Mouse (Mus musculus) liver, adult (tissue): ENCODE measurements around the gene Zfp451.

Experiments used
- GATA4 ChIP-seq: IDR thresholded peaks from 2 replicates; pipeline ENCODE4 v1.6.1; 2014; ENCODE audit warnings: mild to moderate bottlenecking, low read length; ENCODE audit not compliant: insufficient replicate concordance

Gene Zfp451

GRCm38 (mm10) chr1:33813868-33814794 lies at the start of gene Zfp451:
TSS of gene Zfp451 (minus strand) at chr1:33814595.
- peak; percentile 25; the same call in 1 of the 2 replicates for TF ChIP-seq GATA4

- no peak for TF ChIP-seq GATA4
These were observed 32.4 kb upstream of the Zfp451 start for GRCm38 (mm10) chr1:33846807-33847206.

- no peak for TF ChIP-seq GATA4
These were observed 29.4 kb upstream of the Zfp451 start for GRCm38 (mm10) chr1:33843823-33844222.

- no peak for TF ChIP-seq GATA4
These were observed 16.2 kb upstream of the Zfp451 start for GRCm38 (mm10) chr1:33830586-33830985.

GRCm38 (mm10) chr1:33817931-33818330 lies 3.5 kb upstream of the Zfp451 start:
- no peak for TF ChIP-seq GATA4

- TF ChIP-seq GATA4: no peak
These were observed 914 bp downstream of the Zfp451 start for GRCm38 (mm10) chr1:33813495-33813867.

- no peak for TF ChIP-seq GATA4
These were observed 11.1 kb downstream of the Zfp451 start for GRCm38 (mm10) chr1:33803323-33803722.

- no peak for TF ChIP-seq GATA4
These were observed 14.8 kb downstream of the Zfp451 start for GRCm38 (mm10) chr1:33799620-33800019.

GRCm38 (mm10) chr1:33788493-33788892 lies 25.9 kb downstream of the Zfp451 start:
- no peak for TF ChIP-seq GATA4

GRCm38 (mm10) chr1:33788072-33788471 lies 26.3 kb downstream of the Zfp451 start:
- TF ChIP-seq GATA4: no peak

- no peak for TF ChIP-seq GATA4
These were observed 29.8 kb downstream of the Zfp451 start for GRCm38 (mm10) chr1:33784561-33784960.

- no peak for TF ChIP-seq GATA4
These were observed 38.2 kb downstream of the Zfp451 start for GRCm38 (mm10) chr1:33776175-33776611.

- TF ChIP-seq GATA4: no peak
These were observed 42.3 kb downstream of the Zfp451 start for GRCm38 (mm10) chr1:33772106-33772505.

GRCm38 (mm10) chr1:33771621-33772020 lies 42.8 kb downstream of the Zfp451 start:
- no peak for TF ChIP-seq GATA4

GRCm38 (mm10) chr1:33768827-33769226 lies 45.6 kb downstream of the Zfp451 start:
- no peak for TF ChIP-seq GATA4

- TF ChIP-seq GATA4: no peak
These were observed 46.2 kb downstream of the Zfp451 start for GRCm38 (mm10) chr1:33768091-33768787.
